Mouse (Mus musculus) embryonic facial prominence, embryonic 15.5 days (tissue): ENCODE measurements at regions not wholly inside any gene's neighbourhood (a gene's known extent, or its start where the extent isn't known, plus 50 kb on each side); places are given as distances from the start of the nearest gene placed in this dataset.

Experiments used
- ATAC-seq: fragments of 200-750 bp; cut with Nextera tagmentation; 2 replicates; pipeline ENCODE4 v1.8.0; 2017; ENCODE audit warnings: low read depth, moderate TSS enrichment; ENCODE audit not compliant: insufficient number of reproducible peaks, low FRiP score, low TSS enrichment
- H3K27ac ChIP-seq: fragments of 300-500 bp; sonication (generic); replicated peaks from 2 replicates; pipeline ENCODE4 v1.5.1; 2015; ENCODE audit warnings: mild to moderate bottlenecking, inconsistent platforms
- H3K27me3 ChIP-seq: fragments of 300-500 bp; sonication (generic); 2 replicates; pipeline ENCODE4 v1.6.1; 2015; ENCODE audit warnings: inconsistent platforms
- H3K36me3 ChIP-seq: fragments of 300-500 bp; sonication (generic); 2 replicates; pipeline ENCODE4 v1.6.1; 2015; ENCODE audit warnings: mild to moderate bottlenecking, inconsistent platforms
- H3K4me1 ChIP-seq: fragments of 300-500 bp; sonication (generic); 2 replicates; pipeline ENCODE4 v1.6.1; 2015; ENCODE audit warnings: inconsistent platforms
- H3K4me2 ChIP-seq: fragments of 300-500 bp; sonication (generic); replicated peaks from 2 replicates; pipeline ENCODE4 v1.6.1; 2015; ENCODE audit warnings: mild to moderate bottlenecking, inconsistent platforms
- H3K4me3 ChIP-seq: fragments of 300-500 bp; sonication (generic); replicated peaks from 2 replicates; pipeline ENCODE4 v1.5.1; 2015; ENCODE audit warnings: mild to moderate bottlenecking, inconsistent platforms
- H3K9ac ChIP-seq: fragments of 300-500 bp; sonication (generic); 2 replicates; pipeline ENCODE4 v1.6.1; 2015; ENCODE audit warnings: inconsistent platforms
- H3K9me3 ChIP-seq: fragments of 300-500 bp; sonication (generic); replicated peaks from 2 replicates; pipeline ENCODE4 v1.6.1; 2016; ENCODE audit warnings: inconsistent platforms
- WGBS: fragments of 180-500 bp; shearing (Covaris S2); methylation state at CpG from one replicate; pipeline ENCODE4 v1.1.7; 2015; 5-methylcytosine and 5-hydroxymethylcytosine counted together

DNA sequence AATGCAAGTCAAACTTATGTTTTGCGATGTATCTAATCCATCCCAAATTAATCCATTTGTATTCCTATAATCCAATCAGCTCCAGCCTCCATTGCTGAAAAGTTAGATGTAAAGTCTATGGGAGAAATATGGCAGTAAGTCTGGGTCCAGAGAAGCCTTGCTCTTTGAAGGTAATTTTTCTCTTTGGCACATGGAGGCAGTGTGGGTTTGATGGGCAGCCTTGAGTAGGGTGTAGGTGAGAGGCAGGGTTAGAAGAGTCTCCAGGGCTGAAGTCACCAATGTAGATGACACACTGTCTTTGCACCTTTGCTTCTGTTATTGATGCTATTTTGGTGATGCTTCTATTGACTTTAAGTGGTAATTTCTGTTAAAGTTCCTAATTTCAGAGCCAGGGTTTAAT lies 370.8 kb downstream of the Bcl11a start:
- no peak for ATAC-seq
- Histone ChIP-seq H3K4me2 (no peak overlapping the region), H3K9ac (no peak overlapping the region), H3K27ac (no peak overlapping the region), H3K9me3 (no peaks in the 10 kb centered on the region), H3K36me3 (no peaks in the 10 kb centered on the region), H3K27me3 (no peaks in the 10 kb centered on the region), H3K4me3 (no peak overlapping the region), H3K4me1 (no peaks in the 10 kb centered on the region)
- WGBS, result 80% methylated on average over 1 of the region's 1 CpGs

DNA sequence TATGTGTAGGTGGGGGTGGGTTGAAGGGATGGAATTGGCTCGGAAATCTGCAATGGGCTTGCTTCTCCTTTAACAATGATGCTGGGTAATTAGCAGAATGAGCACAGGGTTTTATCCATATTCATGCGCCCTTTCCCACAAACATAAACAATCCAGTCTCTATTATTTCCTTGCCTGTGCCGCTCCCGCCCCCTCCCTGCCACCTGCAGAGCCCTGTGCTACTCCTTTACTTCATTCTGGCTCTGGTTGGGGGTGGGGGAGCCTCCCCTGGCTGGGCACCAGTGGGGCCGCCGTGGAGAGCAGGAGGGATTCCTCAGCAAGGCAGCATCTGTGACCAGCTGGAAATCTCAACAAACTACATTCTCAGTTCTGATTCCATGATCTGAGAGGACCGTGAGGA lies 374.4 kb downstream of the Bcl11a start:
- H3K27me3 ChIP-seq, result no peaks in the 10 kb centered on the region
- H3K9me3 ChIP-seq, result no peaks in the 10 kb centered on the region
- H3K4me2 ChIP-seq, result no peak overlapping the region
- WGBS, result 52% methylated on average over 7 of the region's 7 CpGs
- H3K9ac ChIP-seq, result no peak overlapping the region
- no peaks in the 10 kb centered on the region for H3K36me3 ChIP-seq
- no peak overlapping the region for H3K27ac ChIP-seq
- no peaks in the 10 kb centered on the region for H3K4me1 ChIP-seq
- H3K4me3 ChIP-seq, result no peak overlapping the region
- ATAC-seq, result no peak

DNA sequence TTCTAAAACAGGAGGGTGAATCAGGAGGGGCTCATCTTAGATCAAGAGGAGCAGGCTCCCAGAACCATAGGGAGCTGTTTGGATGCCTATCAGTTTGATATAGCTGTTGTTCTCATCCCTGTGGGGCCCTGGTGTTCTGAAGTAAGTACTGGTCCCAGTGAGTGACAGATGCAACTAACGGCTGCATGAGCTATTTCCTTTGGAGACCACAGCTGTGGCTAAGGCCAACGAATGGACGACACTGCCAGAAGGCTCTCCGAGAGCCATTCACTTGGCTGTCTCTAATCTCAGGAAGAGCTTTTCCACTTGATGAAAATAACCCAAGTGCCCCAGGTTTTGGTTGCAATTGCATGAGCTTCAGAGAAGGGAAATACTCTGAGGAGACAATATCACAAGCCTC lies 386.8 kb downstream of the Bcl11a start:
- 69% methylated on average over 4 of the region's 4 CpGs for WGBS
- H3K9ac ChIP-seq, result no peak overlapping the region
- H3K36me3 ChIP-seq, result no peaks in the 10 kb centered on the region
- no peak overlapping the region for H3K27ac ChIP-seq
- no peaks in the 10 kb centered on the region for H3K9me3 ChIP-seq
- H3K4me3 ChIP-seq, result no peak overlapping the region
- H3K27me3 ChIP-seq, result no peaks in the 10 kb centered on the region
- ATAC-seq, result no peak
- no peaks in the 10 kb centered on the region for H3K4me1 ChIP-seq
- no peak overlapping the region for H3K4me2 ChIP-seq

DNA sequence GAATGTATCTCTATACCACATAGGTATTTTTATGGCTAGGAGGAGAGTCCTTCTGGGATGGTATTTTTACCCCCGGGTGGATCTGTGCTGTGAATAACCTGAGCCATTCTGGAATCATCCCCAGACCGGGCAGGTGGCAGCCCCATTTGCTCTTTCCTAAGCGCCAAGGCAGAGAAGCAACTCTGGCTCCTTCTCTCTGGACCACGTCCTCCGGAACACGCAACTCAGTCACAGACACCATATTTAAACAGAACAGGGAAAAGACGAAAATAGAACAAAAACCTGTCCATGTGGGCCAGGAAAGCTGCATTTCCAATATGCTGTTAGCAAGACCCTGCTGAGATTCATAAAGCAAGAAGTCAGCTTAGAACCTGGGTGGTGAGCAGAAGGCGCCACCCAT lies 389.6 kb downstream of the Bcl11a start:
- no peak overlapping the region for H3K4me2 ChIP-seq
- H3K36me3 ChIP-seq, result no peaks in the 10 kb centered on the region
- no peak for ATAC-seq
- H3K4me1 ChIP-seq, result no peaks in the 10 kb centered on the region
- no peak overlapping the region for H3K4me3 ChIP-seq
- no peaks in the 10 kb centered on the region for H3K27me3 ChIP-seq
- H3K27ac ChIP-seq, result no peak overlapping the region
- H3K9ac ChIP-seq, result no peak overlapping the region
- WGBS, result 91% methylated on average over 8 of the region's 8 CpGs
- no peaks in the 10 kb centered on the region for H3K9me3 ChIP-seq

DNA sequence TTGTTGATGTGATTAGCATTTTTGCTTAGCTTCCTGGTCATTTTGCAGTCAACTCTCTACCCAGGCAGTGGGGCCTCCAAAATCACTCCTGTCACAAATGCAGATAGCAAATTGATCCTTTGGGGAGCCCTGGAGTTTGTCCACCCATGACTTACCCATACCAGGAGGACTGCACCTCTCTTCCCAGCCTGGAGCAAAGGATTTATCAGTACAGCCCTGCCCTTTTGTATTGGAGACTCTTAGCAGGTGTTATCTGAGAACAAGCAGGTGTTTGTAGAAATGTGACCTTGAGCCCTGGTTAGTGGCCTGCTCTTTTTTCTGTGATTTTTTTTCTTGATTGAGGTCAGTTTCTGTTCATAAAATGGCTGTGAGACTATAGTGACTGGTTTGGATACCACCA lies 392.6 kb downstream of the Bcl11a start:
- ATAC-seq, result no peak
- H3K36me3 ChIP-seq, result no peaks in the 10 kb centered on the region
- H3K4me1 ChIP-seq, result no peaks in the 10 kb centered on the region

DNA sequence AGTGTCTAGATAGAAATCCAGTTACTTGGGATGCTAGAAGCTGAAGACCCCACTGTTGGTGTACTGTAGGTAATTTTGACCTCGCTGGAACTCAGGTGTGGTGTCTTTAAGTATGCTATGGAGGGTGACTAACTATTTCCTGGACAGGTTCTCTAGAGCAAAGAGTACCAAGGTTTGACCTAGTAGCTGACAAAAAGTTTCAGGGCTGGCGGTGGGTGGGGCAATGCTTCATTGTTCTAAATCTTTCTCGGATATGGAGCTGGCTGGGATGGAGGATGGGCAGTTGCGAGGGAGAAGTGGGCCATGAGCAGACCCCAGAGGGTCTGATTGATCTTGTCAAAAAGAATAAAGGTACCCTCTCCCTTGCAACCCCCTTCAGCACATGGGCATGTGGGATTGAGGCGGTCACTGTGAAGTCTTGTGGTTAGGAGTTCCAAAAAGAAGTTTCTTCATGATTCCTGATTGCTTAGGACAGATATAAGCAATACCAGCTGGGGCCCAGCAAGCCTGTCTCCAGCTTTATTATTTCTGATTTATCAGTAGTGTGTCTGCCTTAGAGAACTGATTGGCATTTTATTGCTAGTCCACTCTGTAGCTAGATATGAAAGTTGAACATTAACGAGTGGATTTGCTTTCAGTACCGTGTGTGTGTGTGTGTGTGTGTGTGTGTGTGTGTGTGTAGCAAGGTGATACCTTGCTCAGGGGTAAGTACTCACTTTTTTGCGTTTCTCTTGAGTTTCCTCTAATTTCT lies 394.9 kb downstream of the Bcl11a start:
- Histone ChIP-seq H3K9ac (no peak overlapping the region), H3K9me3 (no peaks in the 10 kb centered on the region), H3K4me1 (no peaks in the 10 kb centered on the region), H3K36me3 (no peaks in the 10 kb centered on the region), H3K27ac (no peak overlapping the region), H3K27me3 (no peaks in the 10 kb centered on the region), H3K4me2 (no peak overlapping the region), H3K4me3 (no peak overlapping the region)
- WGBS, result 53% methylated on average over 8 of the region's 8 CpGs
- no peak for ATAC-seq

More for the DNA sequence above, 392.6 kb downstream of the Bcl11a start:
- Histone ChIP-seq H3K27ac (no peak overlapping the region), H3K27me3 (no peaks in the 10 kb centered on the region), H3K9me3 (no peaks in the 10 kb centered on the region), H3K4me3 (no peak overlapping the region), H3K9ac (no peak overlapping the region), H3K4me2 (no peak overlapping the region)

DNA sequence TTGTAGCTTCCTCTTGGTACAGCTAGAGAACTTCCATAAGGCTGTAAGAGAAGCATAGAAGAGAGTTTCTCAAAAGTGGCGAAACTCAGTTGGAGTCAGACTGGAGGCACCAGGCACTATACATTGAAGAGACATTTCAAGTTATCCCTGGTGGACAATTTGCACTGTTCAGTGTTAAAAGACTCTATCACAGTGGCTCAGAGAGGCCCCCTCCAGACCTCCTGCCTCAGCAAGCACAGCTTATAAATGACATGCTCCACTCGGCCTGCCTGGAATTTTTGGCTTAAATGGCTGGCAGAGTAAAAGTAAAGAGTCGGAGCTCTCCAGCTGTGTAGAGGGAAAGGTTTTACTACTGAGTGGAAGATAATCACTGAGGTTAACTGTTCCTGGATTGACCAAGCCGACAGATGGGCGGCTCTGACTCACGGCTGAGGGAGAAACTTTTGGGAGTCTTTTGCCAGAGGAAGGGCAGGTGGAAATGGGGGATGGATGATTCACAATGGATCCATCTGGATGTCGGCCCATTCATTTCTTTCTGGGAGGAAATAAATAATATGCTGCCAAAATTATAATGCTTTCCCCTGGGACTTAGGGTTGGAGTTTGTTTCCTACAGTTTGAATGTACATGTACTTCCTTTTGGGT lies 395.6 kb downstream of the Bcl11a start:
- Histone ChIP-seq H3K4me3 (no peak overlapping the region), H3K27me3 (no peaks in the 10 kb centered on the region), H3K9ac (no peak overlapping the region), H3K27ac (no peak overlapping the region), H3K4me2 (no peak overlapping the region), H3K4me1 (no peaks in the 10 kb centered on the region), H3K36me3 (no peaks in the 10 kb centered on the region), H3K9me3 (no peaks in the 10 kb centered on the region)
- ATAC-seq, result no peak; the same call in 1 of the 2 replicates
- WGBS, result 35% methylated on average over 7 of the region's 7 CpGs

DNA sequence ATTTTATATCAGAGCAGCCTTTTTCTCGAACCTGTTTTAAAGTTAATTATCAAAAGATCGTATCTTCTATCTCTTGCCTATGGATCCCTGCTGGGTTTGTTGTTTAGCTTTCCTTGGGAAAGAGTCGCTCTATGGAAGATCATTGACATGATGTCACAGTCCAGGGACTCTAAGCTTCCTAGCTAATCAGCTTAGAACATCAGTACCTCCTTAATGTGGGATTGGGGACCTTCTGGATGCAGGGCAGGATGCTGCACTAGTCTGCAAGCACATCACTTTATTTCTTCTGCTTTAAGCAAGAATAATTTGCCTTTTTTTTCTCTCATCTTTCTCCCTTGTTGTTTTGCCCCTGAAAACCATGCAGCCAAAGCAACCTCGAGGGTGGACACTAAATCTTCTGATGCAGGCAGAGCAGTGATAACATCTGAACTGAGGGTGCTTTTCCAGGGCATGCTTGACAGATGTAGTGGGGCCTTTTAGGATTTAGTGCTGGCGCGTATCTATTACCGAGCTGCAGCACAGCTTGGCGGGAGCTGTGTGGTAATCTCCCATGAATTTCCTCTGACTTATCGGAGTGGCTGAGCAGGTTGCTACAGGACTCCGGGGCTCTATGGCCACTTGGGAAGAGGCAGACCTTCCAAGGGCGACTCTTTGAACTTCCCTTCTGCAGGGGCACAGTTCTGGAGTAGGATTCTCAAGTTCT lies 425.0 kb downstream of the Bcl11a start:
- Histone ChIP-seq H3K4me1 (no peaks in the 10 kb centered on the region; the same call in 1 of the 2 replicates), H3K4me2 (no peak overlapping the region), H3K27me3 (no peaks in the 10 kb centered on the region), H3K9me3 (no peaks in the 10 kb centered on the region), H3K36me3 (no peaks in the 10 kb centered on the region), H3K27ac (no peak overlapping the region), H3K9ac (no peak overlapping the region), H3K4me3 (no peak overlapping the region)
- 34% methylated on average over 11 of the region's 11 CpGs for WGBS
- no peak for ATAC-seq

DNA sequence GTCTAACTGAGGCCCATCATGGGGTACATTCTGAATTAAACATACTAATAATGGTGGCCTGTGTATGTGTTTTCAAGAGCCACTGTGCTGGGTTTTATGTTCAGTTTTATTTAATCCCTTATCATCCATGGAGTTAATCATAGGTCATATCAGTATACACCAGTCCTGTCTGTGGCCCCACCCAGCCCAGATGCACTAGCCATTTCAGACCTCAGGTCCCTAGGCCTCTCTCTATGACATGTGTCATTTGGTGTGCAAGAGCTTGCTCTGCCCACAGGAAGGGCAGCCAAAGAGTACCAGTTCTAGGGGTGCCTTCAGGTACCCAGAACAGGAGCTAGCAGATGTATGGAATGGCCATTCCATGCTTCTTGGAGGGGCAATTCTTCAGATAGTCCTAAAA lies 437.7 kb downstream of the Bcl11a start:
- no peak overlapping the region for H3K9ac ChIP-seq
- H3K36me3 ChIP-seq, result no peaks in the 10 kb centered on the region
- H3K4me1 ChIP-seq, result no peaks in the 10 kb centered on the region
- H3K4me2 ChIP-seq, result no peak overlapping the region
- no peak overlapping the region for H3K4me3 ChIP-seq
- H3K27ac ChIP-seq, result no peak overlapping the region
- no peaks in the 10 kb centered on the region for H3K27me3 ChIP-seq
- ATAC-seq, result no peak
- no peaks in the 10 kb centered on the region for H3K9me3 ChIP-seq

DNA sequence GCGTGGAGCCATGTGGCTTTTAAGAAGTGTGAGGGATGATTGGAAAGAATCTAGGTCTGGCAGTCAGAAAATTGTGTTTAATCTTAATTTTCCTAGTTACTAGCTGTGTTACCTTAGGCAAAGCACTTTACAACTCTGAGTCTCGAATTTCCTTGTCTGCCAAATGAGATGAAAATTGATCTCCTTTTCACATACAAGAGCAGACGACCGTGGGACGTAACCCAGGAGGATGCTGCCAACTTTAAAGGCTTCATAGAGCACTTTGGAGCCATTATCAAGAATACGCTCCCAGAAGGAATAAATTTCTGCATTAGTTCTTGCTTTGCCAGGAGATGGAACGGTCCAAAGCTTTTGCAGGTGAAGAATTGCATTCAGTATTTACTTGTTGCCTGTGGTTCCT lies 457.6 kb downstream of the Bcl11a start:
- no peaks in the 10 kb centered on the region for H3K27me3 ChIP-seq
- no peak overlapping the region for H3K9ac ChIP-seq
- no peak overlapping the region for H3K4me3 ChIP-seq
- no peaks in the 10 kb centered on the region for H3K36me3 ChIP-seq
- no peak overlapping the region for H3K4me2 ChIP-seq
- H3K27ac ChIP-seq, result no peak overlapping the region
- no peaks in the 10 kb centered on the region for H3K9me3 ChIP-seq
- no peak for ATAC-seq
- H3K4me1 ChIP-seq, result no peaks in the 10 kb centered on the region
- 41% methylated on average over 7 of the region's 7 CpGs for WGBS

DNA sequence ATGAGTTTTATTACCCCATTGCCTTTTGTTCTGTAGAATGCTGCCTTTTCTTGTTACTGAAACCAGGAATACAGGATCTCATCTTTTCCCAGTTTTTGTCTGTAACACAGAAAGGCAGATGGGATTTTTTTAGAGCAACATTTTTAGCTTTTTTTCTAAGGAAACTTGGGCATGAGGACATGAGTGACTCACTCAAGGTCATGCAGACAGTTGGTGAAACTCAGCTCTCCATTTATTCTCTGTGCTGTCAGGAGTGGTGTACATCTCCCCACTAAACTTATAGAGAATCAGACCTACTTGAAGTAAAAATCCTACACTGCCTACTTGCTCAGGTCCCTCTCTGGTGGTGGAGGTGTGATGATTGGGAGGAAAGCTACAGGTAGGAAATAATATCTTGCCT lies 459.9 kb downstream of the Bcl11a start:
- Histone ChIP-seq H3K27ac (no peak overlapping the region), H3K4me2 (no peak overlapping the region), H3K4me3 (no peak overlapping the region), H3K9me3 (no peaks in the 10 kb centered on the region), H3K27me3 (no peaks in the 10 kb centered on the region), H3K36me3 (no peaks in the 10 kb centered on the region), H3K4me1 (no peaks in the 10 kb centered on the region), H3K9ac (no peak overlapping the region)
- no peak for ATAC-seq

DNA sequence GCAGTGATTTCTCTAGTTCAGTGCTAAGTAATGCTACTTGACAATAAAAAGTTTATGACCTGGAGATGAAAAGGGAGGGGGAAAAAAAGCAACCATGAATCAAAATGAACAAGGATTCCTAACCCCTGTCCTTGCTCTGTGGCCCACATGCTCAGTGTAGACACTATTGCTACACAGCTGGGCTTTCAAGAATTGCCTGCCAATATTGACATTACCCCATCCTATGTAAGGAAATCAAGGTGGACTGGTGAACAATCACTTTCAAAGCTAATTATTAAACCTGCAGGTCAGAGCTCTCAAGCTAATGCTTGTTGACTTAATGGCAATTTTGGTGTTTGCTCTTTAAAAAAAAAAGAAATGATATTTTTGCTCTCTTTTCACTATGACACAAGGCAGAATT lies 491.8 kb downstream of the Bcl11a start:
- Histone ChIP-seq H3K27ac (no peak overlapping the region), H3K9ac (no peak overlapping the region), H3K4me2 (no peak overlapping the region), H3K36me3 (no peaks in the 10 kb centered on the region), H3K27me3 (no peaks in the 10 kb centered on the region), H3K9me3 (no peaks in the 10 kb centered on the region), H3K4me3 (no peak overlapping the region), H3K4me1 (no peaks in the 10 kb centered on the region)
- no peak for ATAC-seq
